Mouse (Mus musculus) spleen, adult 18-20 months (tissue): ENCODE measurements around the gene Cpsf4l.

Source experiments
- DNase-seq, 2 experiments: peaks; one replicate each; pipeline ENCODE4 v3.0.0; 2022; ENCODE audit warnings: mixed read lengths in 2 of 2

Gene Cpsf4l

GRCm38 (mm10) chr11:113735151-113735550 lies 25.3 kb upstream of the Cpsf4l start:
- no peak for DNase-seq

- no peak for DNase-seq
Observed at GRCm38 (mm10) chr11:113733631-113734364, 24.0 kb upstream of the Cpsf4l start.

- no peak for DNase-seq
Observed at GRCm38 (mm10) chr11:113731945-113732612, 22.3 kb upstream of the Cpsf4l start.

GRCm38 (mm10) chr11:113730879-113731278 lies 21.1 kb upstream of the Cpsf4l start:
- DNase-seq, result no peak

- no peak for DNase-seq
Observed at GRCm38 (mm10) chr11:113729917-113730316, 20.1 kb upstream of the Cpsf4l start.

- DNase-seq, result no peak
Observed at GRCm38 (mm10) chr11:113729239-113729638, 19.4 kb upstream of the Cpsf4l start.

- DNase-seq, result no peak
Observed at GRCm38 (mm10) chr11:113727992-113728391, 18.2 kb upstream of the Cpsf4l start.

GRCm38 (mm10) chr11:113726994-113727888 lies 17.4 kb upstream of the Cpsf4l start:
- no peak for DNase-seq

- no peak for DNase-seq
Observed at GRCm38 (mm10) chr11:113725235-113726048, 15.6 kb upstream of the Cpsf4l start.

- DNase-seq, result no peak
Observed at GRCm38 (mm10) chr11:113722405-113723090, 12.7 kb upstream of the Cpsf4l start.

GRCm38 (mm10) chr11:113717767-113718424 lies 8.1 kb upstream of the Cpsf4l start:
- DNase-seq, result no peak

- no peak for DNase-seq
Observed at GRCm38 (mm10) chr11:113716132-113716531, 6.3 kb upstream of the Cpsf4l start.

GRCm38 (mm10) chr11:113715078-113715674 lies 5.4 kb upstream of the Cpsf4l start:
- no peak for DNase-seq

GRCm38 (mm10) chr11:113711061-113711460 lies 1.2 kb upstream of the Cpsf4l start:
- DNase-seq, result no peak

- no peak for DNase-seq
Observed at GRCm38 (mm10) chr11:113710257-113710777, 500 bp upstream of the Cpsf4l start.

- no peak for DNase-seq
Observed at GRCm38 (mm10) chr11:113709272-113709671, 545 bp downstream of the Cpsf4l start.

- no peak for DNase-seq
Observed at GRCm38 (mm10) chr11:113708629-113709213, 1.1 kb downstream of the Cpsf4l start.

GRCm38 (mm10) chr11:113705966-113706652 lies 3.7 kb downstream of the Cpsf4l start:
- no peak for DNase-seq

GRCm38 (mm10) chr11:113703758-113704157 lies 6.1 kb downstream of the Cpsf4l start:
- peak; percentile 38 to 73 for DNase-seq

- DNase-seq, result no peak
Observed at GRCm38 (mm10) chr11:113699643-113700042, 10.2 kb downstream of the Cpsf4l start.
